Mouse (Mus musculus) ES-Bruce4 (cell line): Measurements from ENCODE around the gene Grid2.

Experiments used
- CTCF ChIP-seq: IDR thresholded peaks from one replicate; pipeline ENCODE4 v1.8.1; 2011; ENCODE audit warnings: low read depth, low read length
- EP300 ChIP-seq: IDR thresholded peaks from 2 replicates; pipeline ENCODE4 v1.6.1; 2011; ENCODE audit warnings: low read depth, low read length; ENCODE audit not compliant: insufficient read depth
- POLR2A ChIP-seq: IDR thresholded peaks from one replicate; pipeline ENCODE4 v1.8.1; 2011; ENCODE audit warnings: low read length; ENCODE audit not compliant: insufficient read depth

GRCm38 (mm10) chr6:64297633-64298032, 1042.0 kb downstream of the Grid2 start:
- TF ChIP-seq CTCF (no peak), EP300 (no peak), POLR2A (no peak)
